Mouse (Mus musculus) lung, embryonic 16.5 days (tissue): ENCODE measurements at regions not wholly inside any gene's neighbourhood (a gene's known extent, or its start where the extent isn't known, plus 50 kb on each side); places are given as distances from the start of the nearest gene placed in this dataset.

ENCODE experiments used
- ATAC-seq: fragments of 200-750 bp; cut with Nextera tagmentation; 2 replicates; pipeline ENCODE4 v1.8.0; 2017; ENCODE audit warnings: low read depth, mild to moderate bottlenecking, moderate library complexity
- H3K27ac ChIP-seq: fragments of 300-500 bp; sonication (generic); 2 replicates; pipeline ENCODE4 v1.5.1; 2014; ENCODE audit warnings: mild to moderate bottlenecking, control low read depth, low read length
- H3K27me3 ChIP-seq: fragments of 300-500 bp; sonication (generic); 2 replicates; pipeline ENCODE4 v1.6.1; 2014; ENCODE audit warnings: low read depth, low read length, mixed read lengths; ENCODE audit not compliant: control insufficient read depth, insufficient read depth
- H3K36me3 ChIP-seq: fragments of 300-500 bp; sonication (generic); 2 replicates; pipeline ENCODE4 v1.6.1; 2014; ENCODE audit warnings: low read length; ENCODE audit not compliant: control insufficient read depth, insufficient read depth
- H3K4me1 ChIP-seq: fragments of 300-500 bp; sonication (generic); replicated peaks from 2 replicates; pipeline ENCODE4 v1.6.1; 2014; ENCODE audit warnings: low read length, mixed read lengths; ENCODE audit not compliant: control insufficient read depth, insufficient read depth
- H3K4me2 ChIP-seq: fragments of 300-500 bp; sonication (generic); 2 replicates; pipeline ENCODE4 v1.6.1; 2014; ENCODE audit warnings: low read depth, low read length, control low read depth
- H3K4me3 ChIP-seq: fragments of 300-500 bp; sonication (generic); 2 replicates; pipeline ENCODE4 v1.5.1; 2014; ENCODE audit warnings: mild to moderate bottlenecking, low read length, control low read depth
- H3K9ac ChIP-seq: fragments of 300-500 bp; sonication (generic); 2 replicates; pipeline ENCODE4 v1.6.1; 2014; ENCODE audit warnings: low read length, control low read depth
- H3K9me3 ChIP-seq: fragments of 300-500 bp; sonication (generic); 2 replicates; pipeline ENCODE4 v1.6.1; 2016; ENCODE audit warnings: low read length; ENCODE audit not compliant: control insufficient read depth
- WGBS: fragments of 180-500 bp; shearing (Covaris S2); extraction: QIAGEN DNeasy Blood & Tissue Kit; methylation state at CpG from one replicate; pipeline ENCODE4 v1.1.7; 2014; 5-methylcytosine and 5-hydroxymethylcytosine counted together

GRCm38 (mm10) chr2:106511889-106512288 is 181.2 kb upstream of the Mpped2 start:
- Histone ChIP-seq H3K4me3 (no peak overlapping the region), H3K36me3 (no peaks in the 10 kb centered on the region), H3K27ac (no peak overlapping the region), H3K4me1 (no peaks in the 10 kb centered on the region), H3K9ac (no peak overlapping the region), H3K4me2 (no peak overlapping the region), H3K9me3 (no peaks in the 10 kb centered on the region), H3K27me3 (no peaks in the 10 kb centered on the region)
- WGBS: 76% methylated on average over 9 of the region's 9 CpGs
- no peak for ATAC-seq

DNA sequence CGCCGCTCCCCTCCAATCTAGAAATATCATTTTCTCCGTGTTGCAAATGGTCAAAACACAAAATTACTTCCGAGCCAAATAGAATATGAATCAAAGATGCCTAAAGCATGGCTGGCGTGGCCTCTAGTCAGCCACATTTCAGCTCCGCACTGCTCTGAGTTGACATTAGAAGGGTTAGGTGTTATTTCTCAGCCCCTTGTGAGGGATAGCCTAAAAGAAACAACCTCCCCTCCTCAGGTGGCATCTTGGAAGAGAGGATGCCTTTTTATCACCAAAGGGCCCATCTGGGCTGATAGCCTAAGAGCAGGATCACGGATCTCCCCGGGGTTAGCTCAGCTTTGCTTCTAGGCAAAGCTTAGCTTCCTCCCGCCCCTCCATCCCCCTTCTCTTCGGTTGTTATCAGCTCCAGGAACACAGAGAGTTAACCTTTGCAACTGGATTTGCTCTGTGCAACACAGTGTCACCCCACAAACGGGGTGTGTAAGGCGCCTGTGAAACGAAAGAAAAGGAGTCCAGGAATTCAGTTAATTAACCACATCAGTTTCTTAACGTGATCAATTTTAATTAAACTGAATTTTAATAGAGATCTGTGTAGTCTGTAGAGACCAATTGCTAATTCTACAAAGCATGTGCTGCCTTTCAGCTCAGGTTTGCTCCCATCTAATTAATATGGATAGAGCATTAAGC is 180.6 kb upstream of the Mpped2 start:
- Histone ChIP-seq H3K36me3 (no peaks in the 10 kb centered on the region), H3K27me3 (no peaks in the 10 kb centered on the region), H3K4me2 (no peak overlapping the region), H3K4me1 (no peaks in the 10 kb centered on the region), H3K9me3 (no peaks in the 10 kb centered on the region), H3K27ac (no peak overlapping the region), H3K4me3 (no peak overlapping the region), H3K9ac (no peak overlapping the region)
- WGBS: 43% methylated on average over 14 of the region's 14 CpGs
- no peak for ATAC-seq

DNA sequence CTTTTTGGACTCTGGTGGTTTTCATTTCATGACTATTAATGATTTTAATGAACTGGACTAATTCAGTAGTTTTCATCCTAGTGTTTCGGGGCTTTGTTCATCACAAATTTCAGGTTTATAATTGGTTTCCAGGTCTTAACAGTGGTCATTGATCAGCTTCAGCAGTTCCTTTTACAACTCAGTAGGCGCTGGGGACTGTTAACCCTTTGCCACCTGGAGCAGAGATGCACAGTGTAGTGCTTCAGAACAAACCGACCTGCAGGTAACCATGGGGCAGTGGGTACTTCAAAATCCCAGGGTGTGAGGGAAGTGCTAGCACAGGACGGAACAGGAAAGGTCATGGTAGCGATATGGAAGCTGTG is 180.1 kb upstream of the Mpped2 start:
- no peaks in the 10 kb centered on the region for H3K9me3 ChIP-seq
- H3K36me3 ChIP-seq: no peaks in the 10 kb centered on the region
- no peaks in the 10 kb centered on the region for H3K27me3 ChIP-seq
- no peaks in the 10 kb centered on the region for H3K4me1 ChIP-seq
- H3K4me2 ChIP-seq: no peak overlapping the region
- WGBS: 51% methylated on average over 5 of the region's 5 CpGs
- ATAC-seq: no peak
- no peak overlapping the region for H3K27ac ChIP-seq
- no peak overlapping the region for H3K9ac ChIP-seq
- H3K4me3 ChIP-seq: no peak overlapping the region

GRCm38 (mm10) chr2:106517224-106517623 is 175.8 kb upstream of the Mpped2 start:
- H3K9ac ChIP-seq: no peak overlapping the region
- H3K4me1 ChIP-seq: no peaks in the 10 kb centered on the region
- no peaks in the 10 kb centered on the region for H3K27me3 ChIP-seq
- no peak overlapping the region for H3K4me2 ChIP-seq
- H3K36me3 ChIP-seq: no peaks in the 10 kb centered on the region
- 56% methylated on average over 5 of the region's 5 CpGs for WGBS
- H3K27ac ChIP-seq: no peak overlapping the region
- H3K4me3 ChIP-seq: no peak overlapping the region
- no peak for ATAC-seq
- H3K9me3 ChIP-seq: no peaks in the 10 kb centered on the region

- Histone ChIP-seq H3K9me3 (no peaks in the 10 kb centered on the region), H3K4me3 (no peak overlapping the region), H3K4me1 (no peaks in the 10 kb centered on the region), H3K4me2 (no peak overlapping the region), H3K27ac (no peak overlapping the region), H3K36me3 (no peaks in the 10 kb centered on the region), H3K9ac (no peak overlapping the region), H3K27me3 (no peaks in the 10 kb centered on the region)
- 88% methylated on average over 3 of the region's 3 CpGs for WGBS
- no peak for ATAC-seq
These were observed 170.1 kb upstream of the Mpped2 start for GRCm38 (mm10) chr2:106522961-106523360.

DNA sequence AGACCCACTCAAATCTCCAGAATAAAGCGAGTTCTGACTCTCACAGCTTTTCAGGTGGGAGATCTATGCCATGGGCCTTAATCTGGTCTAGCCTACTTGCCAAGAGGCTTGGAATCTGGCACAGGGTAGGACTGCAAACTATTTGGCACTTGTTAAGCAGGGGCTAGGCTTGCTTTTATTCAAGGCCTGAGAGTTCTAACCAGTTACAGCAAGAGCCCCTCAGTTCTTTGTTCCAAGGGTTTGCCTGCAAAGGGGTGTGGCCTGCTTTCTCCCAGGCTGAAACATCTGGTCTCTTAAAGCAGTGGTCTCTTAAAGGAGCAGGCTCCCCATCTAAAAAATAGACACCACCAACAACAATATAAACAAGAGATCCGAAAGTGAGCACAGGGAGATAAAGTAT is 166.1 kb upstream of the Mpped2 start:
- Histone ChIP-seq H3K4me2 (no peak overlapping the region), H3K27ac (no peak overlapping the region), H3K36me3 (no peaks in the 10 kb centered on the region), H3K9ac (no peak overlapping the region), H3K27me3 (no peaks in the 10 kb centered on the region), H3K4me3 (no peak overlapping the region), H3K4me1 (no peaks in the 10 kb centered on the region), H3K9me3 (no peaks in the 10 kb centered on the region)
- 53% methylated on average over 2 of the region's 2 CpGs for WGBS
- peak; percentile 65 for ATAC-seq

DNA sequence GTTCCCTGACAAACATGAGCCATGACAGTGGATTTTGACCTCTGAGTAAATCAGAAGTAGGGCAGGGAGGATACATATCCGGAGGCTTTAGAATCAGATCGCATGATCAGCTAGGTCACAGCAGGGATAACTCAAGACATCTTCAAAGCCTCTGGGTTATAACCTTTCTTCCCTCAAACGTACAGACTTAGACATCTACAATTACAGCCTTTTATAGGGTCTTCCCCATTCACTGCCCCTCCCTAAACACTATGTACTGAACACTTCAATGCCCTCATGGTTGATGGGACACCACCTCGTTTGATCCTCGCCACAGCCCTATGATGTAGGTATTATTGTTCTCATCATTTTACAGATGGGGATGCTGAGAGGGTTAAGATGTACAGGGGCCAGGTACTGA is 163.8 kb upstream of the Mpped2 start:
- H3K27me3 ChIP-seq: no peaks in the 10 kb centered on the region
- no peaks in the 10 kb centered on the region for H3K4me1 ChIP-seq
- H3K9me3 ChIP-seq: no peaks in the 10 kb centered on the region
- H3K36me3 ChIP-seq: no peaks in the 10 kb centered on the region
- no peak overlapping the region for H3K4me3 ChIP-seq
- H3K9ac ChIP-seq: no peak overlapping the region
- no peak overlapping the region for H3K4me2 ChIP-seq
- no peak for ATAC-seq
- H3K27ac ChIP-seq: no peak overlapping the region
- 68% methylated on average over 5 of the region's 5 CpGs for WGBS

- WGBS: 45% methylated on average over 2 of the region's 2 CpGs
- no peak for ATAC-seq
- Histone ChIP-seq H3K4me3 (no peak overlapping the region), H3K9me3 (no peaks in the 10 kb centered on the region), H3K9ac (no peak overlapping the region), H3K27ac (no peak overlapping the region), H3K4me2 (no peak overlapping the region), H3K36me3 (no peaks in the 10 kb centered on the region), H3K4me1 (no peaks in the 10 kb centered on the region), H3K27me3 (no peaks in the 10 kb centered on the region)
These were observed 163.3 kb upstream of the Mpped2 start for GRCm38 (mm10) chr2:106529746-106530145.

GRCm38 (mm10) chr2:106538329-106538728 is 154.7 kb upstream of the Mpped2 start:
- WGBS: 62% methylated on average over 4 of the region's 4 CpGs
- H3K4me3 ChIP-seq: no peak overlapping the region
- no peak overlapping the region for H3K27ac ChIP-seq
- H3K4me2 ChIP-seq: no peak overlapping the region
- no peaks in the 10 kb centered on the region for H3K9me3 ChIP-seq
- H3K27me3 ChIP-seq: no peaks in the 10 kb centered on the region
- no peak for ATAC-seq
- no peak overlapping the region for H3K9ac ChIP-seq
- H3K4me1 ChIP-seq: no peaks in the 10 kb centered on the region
- H3K36me3 ChIP-seq: no peaks in the 10 kb centered on the region

- Histone ChIP-seq H3K36me3 (no peaks in the 10 kb centered on the region), H3K9me3 (no peaks in the 10 kb centered on the region), H3K4me1 (no peaks in the 10 kb centered on the region), H3K4me3 (no peak overlapping the region), H3K4me2 (no peak overlapping the region), H3K9ac (no peak overlapping the region), H3K27ac (no peak overlapping the region), H3K27me3 (no peaks in the 10 kb centered on the region)
- WGBS: 95% methylated on average over 5 of the region's 5 CpGs
- no peak for ATAC-seq
These were observed 152.9 kb upstream of the Mpped2 start for GRCm38 (mm10) chr2:106540176-106540575.
